Mouse (Mus musculus): ENCODE measurements around the gene Olfr512.

The Olfr512 gene

DNA sequence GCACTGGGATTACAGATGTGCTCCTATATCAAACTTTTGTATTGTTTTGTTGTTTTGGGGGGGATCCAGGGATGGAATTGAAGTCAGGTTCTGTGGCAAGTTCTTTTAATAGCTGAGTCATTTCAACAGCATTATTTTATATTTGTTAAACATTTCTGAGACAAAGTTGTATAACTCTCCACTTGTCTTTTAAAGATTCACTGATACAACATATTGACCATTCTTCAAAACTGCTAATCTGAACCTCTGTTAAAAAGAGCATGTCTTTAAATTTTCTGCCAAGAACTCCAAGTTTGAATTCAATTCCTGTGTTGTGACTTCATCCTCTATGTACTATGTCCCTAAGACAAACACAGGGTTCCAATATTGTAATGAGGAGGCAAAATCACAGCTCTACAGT lies at the start of gene Olfr512:
Gene Olfr512, plus strand, starts transcription at position 301 of the 400 bp plus-strand sequence.
- DNase-seq = no peak

DNA sequence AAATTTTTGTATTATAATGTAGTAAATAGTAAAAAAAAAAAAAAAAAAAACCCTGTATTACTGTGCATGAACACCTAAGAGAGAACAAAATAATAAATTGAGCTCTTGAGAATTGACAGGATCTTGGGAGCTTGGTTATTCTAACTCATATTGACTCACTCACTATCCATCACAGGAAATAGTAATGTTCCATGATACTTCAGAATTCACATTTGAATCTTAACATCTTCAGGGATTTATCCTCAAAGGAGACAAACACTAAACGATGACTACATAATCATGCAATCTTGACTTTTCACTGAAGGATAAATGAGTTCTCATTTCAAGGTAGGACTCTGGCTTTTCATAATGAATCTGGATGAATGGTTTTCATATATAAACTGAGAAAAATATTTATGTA lies 47.0 kb upstream of the Olfr512 start, which contains the start of gene Olfr510:
Gene Olfr510, plus strand, starts transcription at position 301 of the 400 bp plus-strand sequence.
- no peak for DNase-seq

DNA sequence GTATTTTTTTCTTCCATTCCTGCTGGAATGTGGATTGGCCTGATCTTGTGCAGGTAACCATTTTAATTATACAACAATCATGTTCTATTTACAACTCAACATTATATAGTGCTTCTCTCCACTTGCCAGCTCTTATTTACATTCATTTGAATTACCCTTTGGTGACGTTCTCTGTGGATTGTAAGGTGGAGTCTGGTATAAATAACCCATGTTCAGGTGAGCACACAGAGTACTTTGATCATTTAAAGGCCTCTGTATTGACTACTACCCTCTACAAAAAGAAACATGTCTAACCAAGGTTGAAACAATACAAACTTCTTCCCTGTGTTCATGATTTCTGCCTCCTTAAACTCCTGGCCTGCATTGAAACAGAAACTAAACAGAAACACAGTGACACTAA lies 42.1 kb upstream of the Olfr512 start:
- DNase-seq = no peak

DNA sequence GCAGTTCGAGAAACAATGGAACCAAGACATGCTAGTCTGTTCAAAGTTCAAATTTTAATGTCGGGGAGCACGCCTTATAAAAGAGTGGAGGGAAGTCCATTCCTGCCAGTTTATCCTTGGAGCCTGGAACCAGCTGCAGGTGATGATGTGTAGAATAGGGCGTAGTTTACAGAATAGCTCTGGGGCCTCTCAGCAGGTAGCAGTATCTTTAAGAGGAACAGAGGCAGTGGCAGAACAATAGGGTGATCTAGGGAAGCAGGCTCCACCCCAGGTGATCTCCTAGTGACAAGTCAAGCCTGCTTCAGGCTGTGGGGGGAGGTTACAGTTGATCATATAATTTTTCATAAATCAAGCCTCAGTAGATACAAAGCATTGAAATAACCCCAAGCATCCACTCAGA lies 34.2 kb upstream of the Olfr512 start:
- DNase-seq = no peak

DNA sequence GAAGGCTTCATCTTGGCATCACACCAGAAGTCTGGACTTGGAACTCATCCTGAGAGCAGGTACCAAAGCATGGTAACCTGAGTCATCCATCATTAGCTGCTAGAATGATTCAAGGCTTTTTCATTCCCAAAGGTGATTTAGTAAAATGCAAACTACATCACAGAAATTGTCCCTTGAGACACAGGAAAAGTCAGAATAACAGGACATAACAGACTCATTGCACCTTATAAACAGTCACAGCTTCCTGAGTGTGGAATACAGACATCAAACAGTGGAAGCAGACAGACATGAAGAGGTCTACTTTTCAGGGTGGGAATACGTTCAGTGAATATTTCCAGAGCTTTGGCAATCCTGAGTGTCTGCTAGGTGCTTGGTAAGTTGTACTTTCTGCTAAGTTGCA lies 37.6 kb downstream of the Olfr512 start, which contains the start of gene Olfr513:
Gene Olfr513, plus strand, starts transcription at position 301 of the 400 bp plus-strand sequence.
- DNase-seq = no peak

DNA sequence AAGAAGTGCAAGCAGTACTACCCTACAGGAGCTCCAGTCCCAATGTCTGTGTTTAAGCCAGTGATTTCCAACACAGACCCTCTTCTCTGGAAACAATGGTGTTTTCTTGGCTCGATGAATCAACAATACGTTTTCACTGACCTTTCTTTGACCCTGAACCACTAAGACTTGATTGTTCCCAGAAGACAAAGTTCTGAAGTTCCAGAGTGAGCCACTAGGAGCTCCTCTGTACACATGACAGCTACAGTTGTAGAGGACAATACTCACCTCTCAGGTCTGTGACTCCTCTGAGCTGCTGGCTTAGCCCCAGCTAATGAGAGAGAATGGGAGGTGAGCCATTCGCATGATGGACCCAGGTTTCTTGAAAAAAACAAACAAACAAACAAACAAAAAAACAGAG lies 47.3 kb downstream of the Olfr512 start:
- DNase-seq = no peak

Data from thymus, postnatal 25 days (tissue).